Mouse (Mus musculus): ENCODE results near the gene Cbfa2t3. TPM values are rescaled to one million over a fixed set of nuclear protein-coding genes. Genes with fewer than 3 reads are reported as not detected.

The Cbfa2t3 gene
- polyA plus RNA-seq (2017; shearing (Covaris generic)) = under 1 TPM; 0.08 to 0.28 TPM

GRCm38 (mm10) chr8:122699005-122699492 lies at the start of gene Cbfa2t3:
Gene Cbfa2t3, minus strand, starts transcription at chr8:122699109.
- ATAC-seq = no peak

GRCm38 (mm10) chr8:122747825-122748224 lies 48.9 kb upstream of the Cbfa2t3 start:
- ATAC-seq = no peak

DNA sequence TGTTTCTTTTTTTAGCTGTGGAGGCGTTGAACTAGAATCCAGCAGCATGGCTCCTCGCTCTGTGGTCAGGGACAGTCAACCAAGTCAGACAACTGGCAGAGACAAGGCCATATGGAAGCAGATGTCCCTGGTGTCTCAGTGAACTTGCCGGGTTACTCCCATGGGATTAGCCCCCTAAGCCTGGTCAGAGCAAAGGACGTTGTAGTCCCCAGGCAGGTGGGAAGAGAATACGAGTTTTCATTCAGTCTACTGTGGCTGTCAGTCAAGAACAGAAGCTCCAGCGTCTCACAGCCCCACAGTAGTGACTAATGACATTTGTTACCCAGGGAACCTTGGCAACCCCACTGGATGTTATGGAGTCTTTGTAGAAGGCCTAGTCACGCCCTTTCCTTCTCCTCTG lies 47.5 kb upstream of the Cbfa2t3 start:
- no peak for ATAC-seq

GRCm38 (mm10) chr8:122745750-122746275 lies 46.9 kb upstream of the Cbfa2t3 start:
- ATAC-seq = no peak

GRCm38 (mm10) chr8:122745022-122745749 lies 46.3 kb upstream of the Cbfa2t3 start:
- no peak for ATAC-seq

GRCm38 (mm10) chr8:122742471-122742870 lies 43.6 kb upstream of the Cbfa2t3 start:
- no peak for ATAC-seq

GRCm38 (mm10) chr8:122739102-122739725 lies 40.3 kb upstream of the Cbfa2t3 start:
- ATAC-seq = no peak

DNA sequence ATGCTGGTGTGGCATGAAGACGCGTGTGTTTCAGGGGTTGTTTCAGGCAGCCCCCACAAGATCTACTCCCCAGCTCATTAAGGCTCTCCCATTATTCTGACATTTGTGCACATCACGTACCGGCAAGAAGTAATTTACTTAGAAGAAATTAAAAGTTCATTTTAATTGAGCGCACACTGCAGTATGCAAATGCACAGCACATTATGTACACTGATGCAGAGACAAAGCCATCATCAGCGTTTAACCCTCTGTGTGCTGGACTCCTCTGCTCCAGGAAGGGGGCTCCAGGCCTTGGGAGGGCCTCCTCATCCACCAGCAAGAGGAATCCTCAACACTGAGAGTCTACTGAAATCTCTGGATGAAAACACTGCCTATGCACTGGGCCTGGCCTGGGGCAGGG lies 39.0 kb upstream of the Cbfa2t3 start:
- no peak for ATAC-seq

- no peak for ATAC-seq
These were observed 38.2 kb upstream of the Cbfa2t3 start for GRCm38 (mm10) chr8:122737071-122737470.

- ATAC-seq = no peak
These were observed 37.7 kb upstream of the Cbfa2t3 start for GRCm38 (mm10) chr8:122736623-122737022.

- no peak for ATAC-seq
These were observed 36.9 kb upstream of the Cbfa2t3 start for GRCm38 (mm10) chr8:122735542-122736473.

GRCm38 (mm10) chr8:122735110-122735509 lies 36.2 kb upstream of the Cbfa2t3 start:
- ATAC-seq = no peak

GRCm38 (mm10) chr8:122728630-122729029 lies 29.7 kb upstream of the Cbfa2t3 start:
- no peak for ATAC-seq

- ATAC-seq = no peak
These were observed 28.5 kb upstream of the Cbfa2t3 start for GRCm38 (mm10) chr8:122727412-122727811.

DNA sequence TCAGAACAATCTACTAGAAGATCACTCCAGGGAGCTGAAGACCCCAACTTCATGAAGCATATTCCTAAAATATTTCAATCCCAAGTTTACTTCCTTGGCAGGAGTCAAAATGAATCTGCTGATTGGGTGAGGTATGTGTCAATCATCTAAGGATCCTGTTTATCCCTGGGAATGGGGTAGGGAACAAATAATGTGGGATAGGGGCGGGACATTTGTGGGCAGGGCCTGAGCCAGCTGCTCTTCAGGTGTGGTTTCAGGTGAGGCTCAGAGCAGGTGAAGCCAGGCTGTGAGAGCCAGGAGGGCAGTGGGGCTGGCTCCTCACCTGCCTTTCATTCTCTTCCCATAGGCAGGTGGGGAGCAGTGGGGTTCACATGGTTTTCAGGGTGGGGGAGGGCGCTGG lies 27.9 kb upstream of the Cbfa2t3 start:
- no peak for ATAC-seq

DNA sequence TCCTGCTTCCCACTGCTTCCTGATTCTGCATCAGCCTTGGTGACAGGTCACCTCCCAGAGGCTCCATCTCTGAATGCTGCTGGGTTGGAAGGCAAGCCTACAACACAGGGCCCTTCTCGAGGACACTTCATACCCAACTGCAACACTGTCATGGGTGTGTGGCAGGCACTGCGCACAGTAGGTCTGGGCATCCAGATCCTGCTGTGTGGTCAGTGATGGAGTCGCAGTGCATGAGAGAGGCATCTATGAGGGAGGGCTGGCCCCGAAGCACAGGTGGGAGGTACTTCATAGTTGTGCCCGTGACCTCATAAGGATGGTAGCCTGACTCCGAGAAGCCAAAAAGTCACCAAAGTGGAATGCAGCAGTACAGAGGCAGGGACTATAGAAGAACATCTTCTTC lies 26.3 kb upstream of the Cbfa2t3 start:
- ATAC-seq = no peak

- ATAC-seq = no peak
These were observed 22.1 kb upstream of the Cbfa2t3 start for GRCm38 (mm10) chr8:122720811-122721640.

DNA sequence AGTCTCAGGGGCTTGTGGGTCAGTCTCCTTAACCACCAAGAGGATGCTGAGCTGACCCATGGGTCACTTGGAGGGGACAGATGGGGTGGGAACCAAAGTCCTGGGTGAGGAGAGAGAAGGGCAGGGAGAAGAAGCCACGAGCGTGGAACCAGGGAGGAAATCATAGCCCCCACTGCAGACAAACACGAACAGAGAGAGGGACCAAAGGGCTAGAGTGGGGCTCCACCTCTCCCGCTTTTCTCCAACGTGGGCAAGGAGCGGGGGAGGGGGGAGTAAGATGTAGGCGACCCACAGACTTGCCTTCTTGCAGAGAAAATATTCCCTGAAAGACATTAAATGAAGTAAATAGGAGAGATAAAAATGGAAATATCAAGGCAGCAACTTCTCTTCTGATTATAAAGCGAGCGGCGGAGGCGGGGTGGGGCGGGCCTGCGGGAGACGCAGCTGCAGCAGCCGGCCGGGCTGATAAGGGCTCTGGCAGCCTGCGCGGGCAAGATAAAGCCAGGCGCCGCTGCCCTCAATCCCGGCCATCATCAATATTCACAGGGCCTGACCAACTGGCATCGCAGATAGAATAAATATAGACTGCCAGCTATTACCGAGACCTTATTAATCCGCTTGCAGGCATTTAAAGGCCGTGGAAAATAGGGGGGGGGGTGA lies 21.3 kb upstream of the Cbfa2t3 start:
- ATAC-seq = no peak

GRCm38 (mm10) chr8:122719500-122720065 lies 20.7 kb upstream of the Cbfa2t3 start:
- ATAC-seq = no peak

GRCm38 (mm10) chr8:122718711-122719499 lies 20.0 kb upstream of the Cbfa2t3 start:
- no peak for ATAC-seq

Data from activated CD4-positive, CD25-positive, alpha-beta regulatory T cell, adult 4 months (primary cell).